Mouse (Mus musculus) erythroid progenitor cell, adult 5-6 weeks (primary cell): ENCODE measurements at regions not wholly inside any gene's neighbourhood (a gene's known extent, or its start where the extent isn't known, plus 50 kb on each side); places are given as distances from the start of the nearest gene placed in this dataset.

Experiments used
- ATAC-seq: replicated peaks from 2 replicates; pipeline ENCODE4 v1.8.0; 2016; ENCODE audit warnings: moderate number of reproducible peaks, mild to moderate bottlenecking, moderate TSS enrichment, inconsistent platforms; ENCODE audit not compliant: poor library complexity, low FRiP score, severe bottlenecking

- ATAC-seq, result no peak
These were observed 66.0 kb upstream of the Aldh1a3 start for GRCm38 (mm10) chr7:66493216-66493885.

DNA sequence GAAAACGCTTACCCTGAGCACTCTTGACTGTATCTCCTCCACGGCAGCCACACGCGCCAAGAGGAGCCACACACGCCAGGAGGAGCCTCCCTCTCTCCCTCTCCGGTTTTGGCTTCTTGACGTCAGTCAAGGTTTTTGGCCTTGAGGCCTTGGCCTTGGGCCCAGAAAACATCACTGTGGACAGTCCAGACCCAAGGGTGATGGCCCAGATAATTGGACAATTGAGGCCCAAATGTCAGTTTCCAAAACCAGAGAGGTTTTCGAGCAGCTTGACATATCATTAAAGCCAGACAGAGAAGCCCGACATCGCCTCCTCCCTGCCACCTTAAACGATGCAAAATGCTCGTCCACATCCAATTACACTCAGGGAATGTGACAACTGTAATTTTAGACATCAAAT is 65.4 kb upstream of the Aldh1a3 start:
- ATAC-seq, result no peak

GRCm38 (mm10) chr7:66491501-66491900 is 64.2 kb upstream of the Aldh1a3 start:
- ATAC-seq, result no peak

DNA sequence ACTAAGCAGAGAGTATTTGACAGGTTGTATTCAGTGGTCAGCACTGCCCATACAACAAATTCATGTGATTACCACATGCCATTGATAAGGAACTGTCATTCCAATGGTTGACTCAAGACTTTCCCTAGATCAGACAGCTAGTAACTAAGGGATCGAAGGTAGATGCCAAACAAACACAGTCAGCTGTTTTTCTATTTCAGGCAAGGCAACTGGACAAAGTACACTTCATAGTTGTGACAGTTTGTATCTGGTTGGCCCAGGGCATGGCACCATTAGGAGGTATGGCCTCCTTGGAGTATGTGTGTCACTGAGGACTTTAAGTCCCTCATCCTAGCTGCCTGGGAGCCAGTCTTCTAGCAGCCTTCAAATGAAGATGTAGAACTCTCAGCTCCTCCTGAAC is 62.8 kb upstream of the Aldh1a3 start:
- ATAC-seq, result no peak

DNA sequence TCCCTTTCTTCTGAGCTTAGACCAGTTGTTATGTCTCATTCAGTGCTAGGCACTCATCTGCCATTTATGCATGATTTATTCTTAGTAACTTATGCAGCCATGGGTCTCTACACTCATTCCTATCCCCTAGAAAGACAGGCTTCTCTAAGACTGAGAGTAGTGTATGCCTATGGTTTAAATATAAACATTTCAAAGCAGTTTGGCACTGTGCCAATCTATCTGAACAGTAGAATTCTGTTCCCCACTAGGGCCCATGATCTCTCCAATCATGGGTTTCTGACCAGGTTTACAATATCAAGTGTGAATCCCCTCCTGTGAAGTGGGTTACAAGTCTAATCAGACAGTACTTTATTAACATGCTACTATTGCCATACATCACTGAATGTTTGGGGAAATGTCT is 60.4 kb upstream of the Aldh1a3 start:
- no peak for ATAC-seq

GRCm38 (mm10) chr7:66480446-66480845 is 53.1 kb upstream of the Aldh1a3 start:
- no peak for ATAC-seq

DNA sequence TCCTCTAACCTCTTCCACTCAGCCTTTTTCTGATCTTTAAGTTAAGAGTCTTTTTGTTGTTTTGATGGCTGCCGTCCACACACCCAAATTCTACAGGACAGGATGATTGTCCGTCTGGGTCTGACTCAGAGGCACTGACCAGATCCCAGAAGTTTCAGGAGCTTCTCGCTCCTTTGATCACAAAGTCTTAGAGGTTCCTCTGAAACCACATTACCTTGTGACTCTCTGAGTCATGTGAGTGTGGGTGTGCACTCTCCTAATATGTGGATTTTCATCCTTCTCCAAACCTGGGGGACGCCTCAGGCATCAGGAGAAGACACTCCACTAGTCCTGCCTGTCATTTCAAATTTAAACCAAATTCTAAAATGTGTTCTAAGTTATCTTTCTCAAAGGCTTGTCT is 52.0 kb upstream of the Aldh1a3 start:
- ATAC-seq, result no peak

DNA sequence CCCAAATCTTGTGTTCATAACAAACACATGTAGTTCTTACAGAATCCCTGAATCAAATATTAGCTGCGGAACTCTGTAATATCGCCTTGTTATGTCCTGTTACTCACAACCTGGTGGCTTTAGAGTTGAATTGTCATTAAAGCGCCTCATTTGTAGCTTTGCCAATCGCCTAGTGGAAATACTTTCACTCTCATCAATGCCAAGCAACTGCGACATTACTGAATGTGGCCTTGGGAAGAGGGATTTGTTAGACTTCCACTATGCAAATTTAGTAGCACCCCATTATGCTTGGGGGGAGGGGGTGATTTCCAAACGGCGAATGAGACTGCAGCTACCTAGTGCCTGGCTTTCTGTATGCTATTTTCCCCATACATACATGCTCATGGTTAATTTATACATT is 50.8 kb upstream of the Aldh1a3 start:
- no peak for ATAC-seq

DNA sequence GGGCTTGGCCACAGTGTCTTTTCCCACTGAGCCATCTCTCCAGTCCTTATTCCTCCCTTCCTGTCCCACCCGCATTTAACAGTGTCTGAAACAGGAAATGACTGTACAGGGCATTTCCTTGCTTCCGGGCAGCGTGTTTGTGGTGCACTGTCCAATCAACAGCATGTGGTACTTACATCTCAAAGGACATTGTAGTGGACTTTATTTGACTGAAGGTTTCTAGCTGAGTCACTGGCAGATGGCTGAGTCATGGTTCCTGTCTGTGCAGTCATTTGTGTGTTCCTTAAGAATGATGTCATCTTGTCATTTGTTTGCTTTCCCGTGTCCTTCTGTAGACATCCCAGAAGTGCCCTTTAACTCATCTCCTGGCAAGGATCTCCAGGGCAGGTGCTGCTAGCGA is 50.2 kb upstream of the Aldh1a3 start:
- no peak for ATAC-seq
